Mouse (Mus musculus): Measurements from ENCODE around the gene Zbtb8os. TPM values are rescaled to one million over a fixed set of nuclear protein-coding genes. Genes with fewer than 3 reads are reported as not detected.
A peak's percentile ranks its signal among the peaks of the same experiment; 100 is the strongest.

Gene Zbtb8os
- polyA plus RNA-seq, 1 experiment from 2014 or later, result 45.5 TPM

GRCm38 (mm10) chr4:129386989-129387388 lies 51.5 kb downstream of the Zbtb8os start:
- Histone ChIP-seq H3K36me3 (ENCODE audit: control insufficient read depth, insufficient read depth, low read length) (no peaks in the 10 kb centered on the region), H3K4me1 (replicated peaks; ENCODE audit: control insufficient read depth, insufficient read depth, low read length) (peaks cover 12% of the 10 kb centered on the region), H3K9me3 (ENCODE audit: control insufficient read depth, low read length) (no peaks in the 10 kb centered on the region), H3K4me3 (ENCODE audit: low read length) (no peak overlapping the region), H3K9ac (ENCODE audit: low read length) (no peak overlapping the region), H3K4me2 (ENCODE audit: low read depth, low read length) (no peak overlapping the region), H3K27ac (ENCODE audit: low read length) (no peak overlapping the region), H3K27me3 (ENCODE audit: control insufficient read depth, insufficient read depth, low read depth, low read length) (no peaks in the 10 kb centered on the region)
- no peak for ATAC-seq (ENCODE audit: low read depth)
- WGBS, result 53% methylated on average over 2 of the region's 2 CpGs

- Histone ChIP-seq H3K9me3 (ENCODE audit: control insufficient read depth, low read length) (no peaks in the 10 kb centered on the region), H3K9ac (ENCODE audit: low read length) (no peak overlapping the region), H3K4me1 (replicated peaks; ENCODE audit: control insufficient read depth, insufficient read depth, low read length) (peaks cover 10% of the 10 kb centered on the region), H3K4me2 (ENCODE audit: low read depth, low read length) (no peak overlapping the region), H3K36me3 (ENCODE audit: control insufficient read depth, insufficient read depth, low read length) (no peaks in the 10 kb centered on the region), H3K27ac (ENCODE audit: low read length) (no peak overlapping the region), H3K27me3 (ENCODE audit: control insufficient read depth, insufficient read depth, low read depth, low read length) (no peaks in the 10 kb centered on the region), H3K4me3 (ENCODE audit: low read length) (no peak overlapping the region)
- 76% methylated on average over 5 of the region's 5 CpGs for WGBS
- ATAC-seq (ENCODE audit: low read depth), result no peak
These were observed 52.9 kb downstream of the Zbtb8os start for GRCm38 (mm10) chr4:129388404-129388803.

- H3K9me3 ChIP-seq (ENCODE audit: control insufficient read depth, low read length), result no peaks in the 10 kb centered on the region
- ATAC-seq (ENCODE audit: low read depth), result no peak
- 58% methylated on average over 14 of the region's 14 CpGs for WGBS
- H3K36me3 ChIP-seq (ENCODE audit: control insufficient read depth, insufficient read depth, low read length), result no peaks in the 10 kb centered on the region
- H3K27ac ChIP-seq (ENCODE audit: low read length), result no peak overlapping the region; the same call in 1 of the 2 replicates
- 0 out of 2 replicates have a peak, but pooled peaks cover 4% of the 10 kb centered on the region for H3K4me1 ChIP-seq (replicated peaks; ENCODE audit: control insufficient read depth, insufficient read depth, low read length)
- no peak overlapping the region for H3K4me3 ChIP-seq (ENCODE audit: low read length)
- no peaks in the 10 kb centered on the region for H3K27me3 ChIP-seq (ENCODE audit: control insufficient read depth, insufficient read depth, low read depth, low read length)
- no peak overlapping the region for H3K4me2 ChIP-seq (ENCODE audit: low read depth, low read length)
- H3K9ac ChIP-seq (ENCODE audit: low read length), result no peak overlapping the region
These were observed 54.8 kb downstream of the Zbtb8os start for GRCm38 (mm10) chr4:129390216-129390743.

GRCm38 (mm10) chr4:129390936-129391557 lies 55.6 kb downstream of the Zbtb8os start:
- no peak overlapping the region for H3K9ac ChIP-seq (ENCODE audit: low read length)
- H3K9me3 ChIP-seq (ENCODE audit: control insufficient read depth, low read length), result no peaks in the 10 kb centered on the region
- ATAC-seq (ENCODE audit: low read depth), result peak; percentile 65
- H3K27ac ChIP-seq (ENCODE audit: low read length), result peak overlapping the region; percentile 57
- no peaks in the 10 kb centered on the region for H3K36me3 ChIP-seq (ENCODE audit: control insufficient read depth, insufficient read depth, low read length)
- no peak overlapping the region for H3K4me3 ChIP-seq (ENCODE audit: low read length)
- WGBS, result 47% methylated on average over 7 of the region's 7 CpGs
- no peaks in the 10 kb centered on the region for H3K27me3 ChIP-seq (ENCODE audit: control insufficient read depth, insufficient read depth, low read depth, low read length)
- H3K4me2 ChIP-seq (ENCODE audit: low read depth, low read length), result no peak overlapping the region
- H3K4me1 ChIP-seq (replicated peaks; ENCODE audit: control insufficient read depth, insufficient read depth, low read length), result no peaks in the 10 kb centered on the region

GRCm38 (mm10) chr4:129394089-129394870 lies 58.8 kb downstream of the Zbtb8os start:
- 40% methylated on average over 12 of the region's 12 CpGs for WGBS
- Histone ChIP-seq H3K4me3 (ENCODE audit: low read length) (no peak overlapping the region), H3K9me3 (ENCODE audit: control insufficient read depth, low read length) (no peaks in the 10 kb centered on the region), H3K9ac (ENCODE audit: low read length) (no peak overlapping the region), H3K4me1 (replicated peaks; ENCODE audit: control insufficient read depth, insufficient read depth, low read length) (no peaks in the 10 kb centered on the region), H3K36me3 (ENCODE audit: control insufficient read depth, insufficient read depth, low read length) (no peaks in the 10 kb centered on the region), H3K4me2 (ENCODE audit: low read depth, low read length) (no peak overlapping the region), H3K27ac (ENCODE audit: low read length) (no peak overlapping the region), H3K27me3 (ENCODE audit: control insufficient read depth, insufficient read depth, low read depth, low read length) (no peaks in the 10 kb centered on the region)
- peak; percentile 37; the same call in 1 of the 2 replicates for ATAC-seq (ENCODE audit: low read depth)

- peak; percentile 85 for ATAC-seq (ENCODE audit: low read depth)
- Histone ChIP-seq H3K27me3 (ENCODE audit: control insufficient read depth, insufficient read depth, low read depth, low read length) (no peaks in the 10 kb centered on the region), H3K36me3 (ENCODE audit: control insufficient read depth, insufficient read depth, low read length) (no peaks in the 10 kb centered on the region), H3K4me3 (ENCODE audit: low read length) (no peak overlapping the region), H3K9ac (ENCODE audit: low read length) (no peak overlapping the region), H3K27ac (ENCODE audit: low read length) (peak overlapping the region; percentile 38; the same call in 1 of the 2 replicates), H3K4me1 (replicated peaks; ENCODE audit: control insufficient read depth, insufficient read depth, low read length) (no peaks in the 10 kb centered on the region), H3K9me3 (ENCODE audit: control insufficient read depth, low read length) (no peaks in the 10 kb centered on the region), H3K4me2 (ENCODE audit: low read depth, low read length) (no peak overlapping the region)
- 29% methylated on average over 3 of the region's 3 CpGs for WGBS
These were observed 61.5 kb downstream of the Zbtb8os start for GRCm38 (mm10) chr4:129396960-129397359.

- H3K9me3 ChIP-seq (ENCODE audit: control insufficient read depth, low read length), result no peaks in the 10 kb centered on the region
- no peaks in the 10 kb centered on the region for H3K4me1 ChIP-seq (replicated peaks; ENCODE audit: control insufficient read depth, insufficient read depth, low read length)
- H3K36me3 ChIP-seq (ENCODE audit: control insufficient read depth, insufficient read depth, low read length), result no peaks in the 10 kb centered on the region
- no peak for ATAC-seq (ENCODE audit: low read depth)
- no peak overlapping the region for H3K4me3 ChIP-seq (ENCODE audit: low read length)
- no peaks in the 10 kb centered on the region for H3K27me3 ChIP-seq (ENCODE audit: control insufficient read depth, insufficient read depth, low read depth, low read length)
- 72% methylated on average over 4 of the region's 4 CpGs for WGBS
- no peak overlapping the region for H3K4me2 ChIP-seq (ENCODE audit: low read depth, low read length)
- no peak overlapping the region for H3K9ac ChIP-seq (ENCODE audit: low read length)
- no peak overlapping the region for H3K27ac ChIP-seq (ENCODE audit: low read length)
These were observed 64.3 kb downstream of the Zbtb8os start for GRCm38 (mm10) chr4:129399813-129400212.

Other genes starting within 250 kb of the Zbtb8os start
- 16.3 and 17.7 TPM in 2 replicates for gene Tmem54, start 230.1 kb upstream of the Zbtb8os start, polyA plus RNA-seq (2015; fragmentation: Nextera tagmentation; extraction: Ambion mirVana)
- 2.6 and 2.8 TPM in 2 replicates for gene Hpca, start 213.7 kb upstream of the Zbtb8os start, polyA plus RNA-seq (2015; fragmentation: Nextera tagmentation; extraction: Ambion mirVana)
- gene Fndc5, start 198.7 kb upstream of the Zbtb8os start, polyA plus RNA-seq (2015; fragmentation: Nextera tagmentation; extraction: Ambion mirVana), result 2.2 and 2.9 TPM in 2 replicates
- gene S100pbp, start 146.0 kb upstream of the Zbtb8os start, polyA plus RNA-seq (2015; fragmentation: Nextera tagmentation; extraction: Ambion mirVana), result 15.4 and 15.8 TPM in 2 replicates
- gene Yars, start 145.9 kb upstream of the Zbtb8os start, polyA plus RNA-seq (2015; fragmentation: Nextera tagmentation; extraction: Ambion mirVana), result 58.5 and 61.2 TPM in 2 replicates
- 3.4 and 3.8 TPM in 2 replicates for gene C77080, start 74.3 kb upstream of the Zbtb8os start, polyA plus RNA-seq (2015; fragmentation: Nextera tagmentation; extraction: Ambion mirVana)
- gene Sync, start 48.1 kb upstream of the Zbtb8os start, polyA plus RNA-seq (2015; fragmentation: Nextera tagmentation; extraction: Ambion mirVana), result 0.50 and 0.75 TPM in 2 replicates
- gene Rbbp4, start 325 bp upstream of the Zbtb8os start, polyA plus RNA-seq (2015; fragmentation: Nextera tagmentation; extraction: Ambion mirVana), result 356 and 390 TPM in 2 replicates
- 21.7 and 22.0 TPM in 2 replicates for gene Zbtb8a, start 42.4 kb downstream of the Zbtb8os start, polyA plus RNA-seq (2015; fragmentation: Nextera tagmentation; extraction: Ambion mirVana)
- 2.7 and 4.1 TPM in 2 replicates for gene Zbtb8b, start 105.2 kb downstream of the Zbtb8os start, polyA plus RNA-seq (2015; fragmentation: Nextera tagmentation; extraction: Ambion mirVana)
- gene Bsdc1, start 125.9 kb downstream of the Zbtb8os start, polyA plus RNA-seq (2015; fragmentation: Nextera tagmentation; extraction: Ambion mirVana), result 25.5 and 29.2 TPM in 2 replicates
- not detected in 2 replicates for gene Tssk3, start 155.3 kb downstream of the Zbtb8os start, polyA plus RNA-seq (2015; fragmentation: Nextera tagmentation; extraction: Ambion mirVana)
- not detected in 2 replicates for gene Fam229a, start 155.5 kb downstream of the Zbtb8os start, polyA plus RNA-seq (2015; fragmentation: Nextera tagmentation; extraction: Ambion mirVana)
- 506 and 544 TPM in 2 replicates for gene Marcksl1, start 177.9 kb downstream of the Zbtb8os start, polyA plus RNA-seq (2015; fragmentation: Nextera tagmentation; extraction: Ambion mirVana)
- 243 and 247 TPM in 2 replicates for gene Hdac1, start 207.0 kb downstream of the Zbtb8os start, polyA plus RNA-seq (2015; fragmentation: Nextera tagmentation; extraction: Ambion mirVana)
- 10.7 and 26.5 TPM in 2 replicates for gene Lck, start 237.9 kb downstream of the Zbtb8os start, polyA plus RNA-seq (2015; fragmentation: Nextera tagmentation; extraction: Ambion mirVana)
- 5.3 and 6.3 TPM in 2 replicates for gene Fam167b, start 242.9 kb downstream of the Zbtb8os start, polyA plus RNA-seq (2015; fragmentation: Nextera tagmentation; extraction: Ambion mirVana)